Mouse (Mus musculus) bone marrow, adult 2 months (tissue): ENCODE results near the gene Vstm2b. TPM values are rescaled to one million over a fixed set of nuclear protein-coding genes. Genes with fewer than 3 reads are reported as not detected.

Experiments
- H3K27ac ChIP-seq: fragments of 200-500 bp; 2 replicates; pipeline ENCODE4 v1.5.1; 2012; ENCODE audit warnings: low read depth, mild to moderate bottlenecking, control low read depth, inconsistent platforms, low read length; ENCODE audit not compliant: control insufficient read depth, poor library complexity, insufficient read depth
- H3K4me1 ChIP-seq: fragments of 200-500 bp; 2 replicates; pipeline ENCODE4 v1.6.1; 2011; ENCODE audit warnings: low read length; ENCODE audit not compliant: control insufficient read depth, insufficient read depth
- H3K4me3 ChIP-seq: fragments of 200-500 bp; replicated peaks from 2 replicates; pipeline ENCODE3; 2011; ENCODE audit warnings: mild to moderate bottlenecking, low read depth, low read length, control low read depth; ENCODE audit not compliant: control insufficient read depth
- CTCF ChIP-seq: fragments of 200-500 bp; IDR thresholded peaks from 2 replicates; pipeline ENCODE4 v1.5.1; 2011; ENCODE audit warnings: low read length, control low read depth; ENCODE audit not compliant: control insufficient read depth, insufficient read depth
- POLR2A ChIP-seq: fragments of 200-500 bp; IDR thresholded peaks from 2 replicates; pipeline ENCODE4 v1.6.1; 2011; ENCODE audit warnings: low read depth, mild to moderate bottlenecking, control low read depth, low read length, borderline replicate concordance; ENCODE audit not compliant: control insufficient read depth
- WGBS: fragments of 180-500 bp; shearing (Covaris S2); methylation state at CpG from one replicate; pipeline ENCODE4 v1.1.7; 2018; 5-methylcytosine and 5-hydroxymethylcytosine counted together
- polyA plus RNA-seq: library from polyadenylated mRNA; stranded (reverse); fragments of >200 nt; gene quantifications from 2 replicates; pipeline ENCODE4 v1.2.4, GENCODE M21; 2011; ENCODE audit warnings: low replicate concordance; ENCODE audit not compliant: missing spikeins, insufficient read depth, insufficient read length

The Vstm2b gene
- polyA plus RNA-seq, 1 experiment: not detected

GRCm38 (mm10) chr7:40899376-40900265 is 1.5 kb downstream of the Vstm2b start:
- no peak for TF ChIP-seq POLR2A
- no peak for TF ChIP-seq CTCF
- WGBS: 4% methylated on average over 61 of the region's 61 CpGs
- H3K4me1 ChIP-seq: no peaks in the 10 kb centered on the region
- no peak overlapping the region for H3K4me3 ChIP-seq
- no peak overlapping the region for H3K27ac ChIP-seq

- TF ChIP-seq CTCF (no peak), POLR2A (no peak)
- 5% methylated on average over 16 of the region's 16 CpGs for WGBS
- no peak overlapping the region for H3K4me3 ChIP-seq
Observed at GRCm38 (mm10) chr7:40901201-40901600, 3.1 kb downstream of the Vstm2b start.

GRCm38 (mm10) chr7:40902506-40902905 is 4.4 kb downstream of the Vstm2b start:
- Histone ChIP-seq H3K27ac (no peak overlapping the region), H3K4me3 (no peak overlapping the region), H3K4me1 (no peaks in the 10 kb centered on the region)
- TF ChIP-seq CTCF: no peak
- no peak for TF ChIP-seq POLR2A
- WGBS: 17% methylated on average over 28 of the region's 28 CpGs

More at GRCm38 (mm10) chr7:40901201-40901600, 3.1 kb downstream of the Vstm2b start:
- no peaks in the 10 kb centered on the region for H3K4me1 ChIP-seq
- H3K27ac ChIP-seq: no peak overlapping the region

- Histone ChIP-seq H3K4me1 (no peaks in the 10 kb centered on the region), H3K27ac (no peak overlapping the region), H3K4me3 (no peak overlapping the region)
- TF ChIP-seq POLR2A (no peak), CTCF (no peak)
- WGBS: 62% methylated on average over 1 of the region's 1 CpGs
Observed at GRCm38 (mm10) chr7:40906484-40906883, 8.4 kb downstream of the Vstm2b start.

GRCm38 (mm10) chr7:40916761-40917160 is 18.6 kb downstream of the Vstm2b start:
- no peak overlapping the region for H3K4me3 ChIP-seq
- 74% methylated on average over 3 of the region's 3 CpGs for WGBS
- no peak overlapping the region for H3K27ac ChIP-seq
- no peaks in the 10 kb centered on the region for H3K4me1 ChIP-seq
- TF ChIP-seq POLR2A: no peak
- no peak for TF ChIP-seq CTCF

DNA sequence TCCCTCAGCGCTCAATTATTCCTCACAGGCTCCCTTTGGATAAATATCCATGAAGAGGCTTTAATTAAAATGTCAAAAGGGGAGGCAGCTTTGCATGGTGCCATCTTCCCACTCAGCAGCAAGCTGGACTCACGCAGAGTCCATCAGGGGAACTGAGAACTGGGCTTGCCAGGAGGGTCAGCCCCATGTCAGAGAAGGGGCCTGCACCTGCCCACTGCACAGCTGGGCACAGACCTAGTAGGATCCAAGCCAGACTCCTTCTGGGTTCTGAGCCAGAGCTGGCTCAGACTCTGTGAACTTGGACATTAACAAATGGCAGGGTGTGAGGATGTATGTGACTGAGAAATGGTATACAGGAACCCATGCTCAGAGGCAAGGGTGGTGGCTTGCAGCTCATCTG is 22.0 kb downstream of the Vstm2b start:
- 72% methylated on average over 2 of the region's 2 CpGs for whole genome bisulfite sequencing
- Histone ChIP-seq H3K4me1 (no peaks in the 10 kb centered on the region), H3K4me3 (no peak overlapping the region), H3K27ac (no peak overlapping the region)
- TF ChIP-seq POLR2A (no peak), CTCF (no peak)

DNA sequence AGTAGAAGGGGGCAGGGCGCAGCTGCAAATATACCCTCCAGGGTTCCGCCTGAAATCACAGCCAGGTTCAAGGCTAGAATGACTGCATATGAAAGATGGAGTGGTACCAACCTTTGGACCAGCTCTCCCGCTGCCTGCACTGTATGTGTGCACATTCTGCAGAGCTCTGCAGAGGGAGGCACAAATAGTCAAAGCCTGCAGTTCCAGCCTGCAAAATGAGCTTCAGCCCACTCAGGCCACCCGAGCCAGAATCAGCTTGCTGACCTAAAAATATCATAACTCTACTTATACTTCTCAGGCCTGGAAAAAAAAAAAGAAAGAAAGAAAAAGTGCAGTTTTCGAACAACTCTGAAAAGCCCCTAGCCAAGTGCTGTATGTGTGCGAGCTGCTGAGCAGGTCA is 23.2 kb downstream of the Vstm2b start:
- WGBS: 71% methylated on average over 6 of the region's 6 CpGs
- no peaks in the 10 kb centered on the region for H3K4me1 ChIP-seq
- TF ChIP-seq CTCF (no peak), POLR2A (no peak)
- H3K27ac ChIP-seq: no peak overlapping the region
- H3K4me3 ChIP-seq: no peak overlapping the region

DNA sequence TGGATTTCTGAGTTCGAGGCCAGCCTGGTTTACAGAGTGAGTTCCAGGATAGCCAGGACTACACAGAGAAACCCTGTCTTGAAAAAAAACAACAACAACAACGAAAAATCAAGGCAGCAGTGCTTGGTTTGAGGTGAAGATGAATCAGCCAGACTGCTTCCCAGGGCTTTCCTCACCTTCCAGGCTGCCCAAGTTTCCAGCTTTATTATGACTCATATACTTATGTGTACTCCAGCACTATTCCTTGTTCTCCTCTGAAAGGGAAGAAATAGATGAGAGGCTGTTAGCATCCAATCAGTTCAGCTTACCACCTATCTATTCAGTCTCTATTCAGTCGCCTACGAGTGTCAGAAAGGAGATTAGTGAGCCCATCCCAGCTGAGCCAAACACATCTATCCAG is 24.7 kb downstream of the Vstm2b start:
- no peaks in the 10 kb centered on the region for H3K4me1 ChIP-seq
- no peak overlapping the region for H3K4me3 ChIP-seq
- no peak overlapping the region for H3K27ac ChIP-seq
- WGBS: 59% methylated on average over 4 of the region's 4 CpGs
- TF ChIP-seq CTCF (no peak), POLR2A (no peak)

DNA sequence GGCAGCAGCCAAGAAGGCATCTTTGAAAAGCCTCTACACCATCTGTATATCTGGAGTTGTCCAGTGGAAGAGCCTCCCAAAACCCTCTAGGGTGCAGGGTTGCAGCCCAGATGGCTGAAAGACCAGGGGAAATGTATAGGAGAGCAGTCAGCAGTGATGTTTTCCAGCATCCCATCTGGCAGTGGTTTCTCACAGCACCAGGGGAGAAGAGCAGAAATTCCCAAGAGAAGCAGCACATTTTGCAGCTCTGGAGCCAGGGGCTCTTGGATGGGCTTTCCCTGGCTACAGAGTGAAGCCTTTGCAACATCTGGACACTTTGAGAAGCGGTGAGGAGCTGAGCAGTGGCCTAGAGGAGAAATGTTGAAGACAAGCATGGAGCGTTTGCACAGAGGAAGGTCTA is 30.3 kb downstream of the Vstm2b start:
- no peak for TF ChIP-seq POLR2A
- no peaks in the 10 kb centered on the region for H3K4me1 ChIP-seq
- H3K4me3 ChIP-seq: no peak overlapping the region
- H3K27ac ChIP-seq: no peak overlapping the region
- 65% methylated on average over 2 of the region's 2 CpGs for WGBS
